Mouse (Mus musculus) right cerebral cortex, adult 2 months (tissue): Measurements from ENCODE around the gene Vcl.

Experiments used
- DNase-seq, 2 experiments: peaks; one replicate each; pipeline ENCODE4 v3.0.0; 2021 to 2022; ENCODE audit warnings: low spot score in 2 of 2

The Vcl gene

DNA sequence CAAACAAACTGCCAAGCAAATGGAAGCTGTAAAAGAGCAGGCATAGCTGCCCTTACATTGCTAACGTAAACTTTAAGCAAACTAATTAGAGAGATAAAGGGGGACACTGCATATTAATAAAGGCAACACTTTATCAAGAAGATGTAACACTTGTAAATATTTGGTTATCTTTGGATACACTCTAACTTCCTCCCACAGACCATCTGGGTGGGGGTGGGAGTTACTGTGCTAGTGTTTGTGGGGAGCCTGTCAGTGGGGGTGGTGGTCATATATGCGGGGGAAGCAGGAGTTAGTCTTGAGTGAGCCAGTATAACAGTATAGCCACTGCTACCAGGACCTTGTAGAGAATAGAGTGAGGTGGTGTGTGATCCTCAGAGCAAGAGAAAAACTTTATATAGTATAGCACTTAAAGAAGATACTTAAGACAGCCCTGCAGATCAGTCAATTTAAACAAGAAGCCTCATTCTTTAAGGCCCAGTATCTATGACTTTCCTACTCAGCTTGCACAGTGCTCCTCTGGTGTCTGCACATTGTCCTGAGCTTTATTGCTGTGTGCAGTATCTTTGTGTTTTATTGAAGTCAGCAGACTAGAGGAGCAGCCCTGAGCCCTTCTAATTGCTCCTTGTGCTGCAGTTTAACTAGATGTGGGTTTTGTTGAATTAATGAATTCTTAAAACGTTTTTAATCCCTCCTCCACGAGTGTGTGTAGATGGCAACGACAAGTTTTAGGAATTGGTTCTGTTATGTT lies 133.7 kb downstream of the Vcl start:
- DNase-seq = no peak

DNA sequence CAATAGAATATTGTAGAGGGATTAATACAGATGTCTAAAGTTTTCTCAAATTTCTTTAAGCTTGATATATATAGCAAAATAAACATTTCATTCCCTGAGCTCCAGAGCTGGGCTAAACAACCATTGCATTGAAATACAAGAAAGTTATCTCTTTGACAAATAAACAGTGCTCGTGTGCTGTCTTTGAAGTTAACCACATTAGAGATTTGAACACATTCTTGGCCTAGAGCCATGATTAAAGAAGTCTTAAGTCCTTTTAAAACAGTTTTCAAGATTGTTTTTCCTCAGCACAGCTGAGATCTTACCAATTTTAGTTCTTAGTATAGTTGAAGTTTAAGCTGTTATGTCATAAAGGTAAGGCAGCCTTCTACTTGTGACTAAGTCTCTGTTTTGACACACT lies 135.1 kb downstream of the Vcl start:
- DNase-seq = no peak

DNA sequence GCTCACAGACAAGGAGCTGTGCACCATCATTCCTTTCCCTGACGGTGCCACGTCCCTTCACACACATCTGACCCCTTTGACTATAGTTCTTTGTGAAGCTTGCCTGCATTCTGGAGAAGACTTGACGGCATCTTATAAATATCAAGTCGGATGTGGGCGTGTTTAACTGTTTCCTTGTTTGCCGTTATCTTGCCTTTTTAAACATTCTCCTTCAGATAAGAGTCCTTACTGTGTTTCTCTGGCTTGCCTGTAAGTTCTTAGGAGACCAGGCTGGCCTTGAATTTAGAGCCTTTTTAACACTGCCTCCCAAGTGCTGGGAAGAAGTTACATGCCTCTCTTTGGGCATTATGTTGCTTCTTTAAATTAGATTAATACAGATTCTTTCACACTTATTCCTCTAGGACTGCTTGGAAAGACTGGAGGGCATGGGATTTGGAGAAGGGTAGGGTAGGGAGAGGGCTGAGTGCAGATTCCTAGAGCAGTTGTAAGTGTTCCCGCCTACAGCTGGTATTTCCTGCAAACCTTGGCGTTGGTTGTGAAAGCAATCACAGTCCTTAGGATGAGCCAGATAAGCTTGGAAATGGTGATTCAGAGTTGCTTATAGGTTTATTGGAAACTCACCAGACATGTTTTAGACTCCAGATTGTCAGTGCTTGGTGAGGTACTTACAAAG lies 136.4 kb downstream of the Vcl start:
- no peak for DNase-seq

DNA sequence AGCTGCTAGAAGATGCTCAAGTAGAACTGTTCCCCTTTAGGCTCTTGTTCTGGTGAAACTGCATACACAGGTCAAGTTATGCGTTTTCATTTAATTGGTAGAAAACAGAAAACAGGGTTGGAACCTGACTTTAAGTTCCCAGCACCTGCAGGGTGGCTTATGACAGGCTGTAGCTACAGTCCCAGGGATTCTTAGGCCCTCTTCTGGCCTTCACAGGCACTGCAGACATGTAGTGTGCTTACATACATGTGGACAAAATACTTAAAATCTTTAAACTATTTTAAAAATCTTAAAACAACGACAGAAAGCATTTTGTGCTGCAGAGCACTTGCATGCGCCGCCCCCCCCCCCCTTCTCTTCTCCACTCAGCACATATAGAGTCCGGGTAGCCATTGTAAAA lies 140.4 kb downstream of the Vcl start:
- DNase-seq = no peak

DNA sequence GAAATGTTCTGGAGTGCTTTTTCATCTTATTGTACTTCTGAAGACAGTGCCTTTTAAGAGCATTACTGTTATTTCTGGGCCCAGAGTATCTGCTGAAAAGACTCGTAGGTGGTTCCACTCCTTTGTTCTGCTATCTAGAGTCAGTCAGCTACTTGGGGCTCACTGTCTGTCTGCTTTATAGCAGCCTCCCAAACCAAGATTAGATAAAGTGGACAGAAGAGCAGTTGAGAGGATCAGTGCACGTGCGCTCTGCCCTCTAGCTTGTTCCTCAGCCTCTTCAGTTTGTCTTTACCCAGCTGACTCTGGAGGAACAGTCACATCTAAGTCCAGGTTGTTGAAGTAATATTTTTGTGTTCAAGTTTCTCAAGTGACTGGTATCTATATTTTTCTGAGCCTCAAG lies 144.8 kb downstream of the Vcl start:
- no peak for DNase-seq

DNA sequence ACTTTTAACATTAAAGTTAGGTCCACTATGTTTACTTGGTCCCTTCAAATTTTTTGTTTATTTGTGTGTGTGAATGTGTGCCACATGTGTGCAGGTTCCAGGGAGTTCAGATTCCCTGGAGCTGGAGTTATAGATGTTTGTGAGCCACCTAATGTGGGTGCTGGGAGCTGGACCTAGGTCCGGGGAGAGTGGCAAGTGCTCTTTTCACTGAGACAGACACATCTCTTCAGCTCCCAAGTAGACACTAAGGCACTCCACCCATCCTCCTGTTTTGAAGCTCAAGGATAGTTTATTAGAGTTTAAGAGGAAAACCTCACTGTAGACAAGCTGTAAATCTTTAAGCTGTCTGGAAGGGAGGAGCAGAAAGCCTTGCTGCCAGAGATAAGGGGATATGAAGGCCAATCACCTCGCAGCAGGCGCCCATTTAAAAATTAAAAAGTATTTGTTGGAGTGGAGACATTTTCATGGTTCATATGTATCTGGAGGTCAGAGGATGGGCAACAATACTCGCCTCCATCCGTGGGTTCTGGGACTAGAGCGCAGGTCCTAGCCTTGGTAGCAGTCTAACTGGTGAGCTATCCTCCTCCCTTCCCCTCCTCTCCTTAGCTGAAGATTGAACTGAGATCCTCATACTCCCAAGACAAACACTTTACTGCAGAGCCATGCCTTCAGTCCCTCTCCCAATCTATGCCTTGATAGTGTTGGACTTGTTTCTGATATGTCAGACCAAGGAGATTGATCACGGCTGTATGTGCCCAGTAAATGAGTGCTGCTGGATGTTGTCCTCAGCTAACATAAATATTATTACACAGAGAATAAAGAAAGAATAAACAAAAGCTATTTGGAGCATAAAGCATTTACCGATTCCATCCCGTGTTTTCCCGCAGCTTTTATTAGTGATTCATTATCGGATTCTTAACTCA lies 145.5 kb downstream of the Vcl start:
- no peak for DNase-seq

DNA sequence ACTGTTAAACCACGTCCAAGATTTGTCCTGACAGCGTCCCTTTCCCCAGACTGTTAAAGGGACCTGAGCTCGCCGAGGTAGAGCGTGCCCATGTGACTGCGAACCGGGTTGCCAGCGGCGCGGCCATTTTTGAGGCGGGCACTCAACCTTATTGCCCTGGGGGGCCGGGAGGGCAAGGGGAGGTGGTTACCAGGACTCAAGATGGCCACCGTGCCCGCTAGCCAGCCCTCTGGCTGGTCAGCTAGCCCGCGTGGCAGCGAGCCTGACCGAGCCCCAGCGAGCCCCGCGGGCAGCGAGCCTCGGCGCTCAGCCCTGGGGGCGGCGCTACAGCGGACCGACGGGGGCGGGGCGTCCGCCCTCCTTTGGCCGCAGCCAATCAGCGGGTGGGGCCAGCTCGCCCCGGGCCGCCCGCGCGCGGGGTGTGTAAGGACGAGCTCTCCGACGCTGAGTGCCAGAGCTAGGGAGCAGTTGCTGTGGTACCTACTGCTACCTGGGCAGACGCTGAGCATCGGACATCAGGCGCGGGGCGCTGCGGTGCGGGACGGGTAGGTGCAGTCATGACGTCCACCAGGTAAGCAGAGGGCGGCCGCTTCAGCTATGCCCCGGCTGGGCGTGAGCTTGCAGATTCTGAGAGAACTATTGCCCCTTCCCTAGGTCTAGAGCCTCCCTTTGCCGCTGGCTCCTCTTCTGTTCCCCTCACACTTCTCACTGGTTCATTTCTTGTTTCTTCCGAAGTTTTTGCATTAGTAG lies 146.7 kb downstream of the Vcl start:
- DNase-seq = peak; percentile 74 to 86

DNA sequence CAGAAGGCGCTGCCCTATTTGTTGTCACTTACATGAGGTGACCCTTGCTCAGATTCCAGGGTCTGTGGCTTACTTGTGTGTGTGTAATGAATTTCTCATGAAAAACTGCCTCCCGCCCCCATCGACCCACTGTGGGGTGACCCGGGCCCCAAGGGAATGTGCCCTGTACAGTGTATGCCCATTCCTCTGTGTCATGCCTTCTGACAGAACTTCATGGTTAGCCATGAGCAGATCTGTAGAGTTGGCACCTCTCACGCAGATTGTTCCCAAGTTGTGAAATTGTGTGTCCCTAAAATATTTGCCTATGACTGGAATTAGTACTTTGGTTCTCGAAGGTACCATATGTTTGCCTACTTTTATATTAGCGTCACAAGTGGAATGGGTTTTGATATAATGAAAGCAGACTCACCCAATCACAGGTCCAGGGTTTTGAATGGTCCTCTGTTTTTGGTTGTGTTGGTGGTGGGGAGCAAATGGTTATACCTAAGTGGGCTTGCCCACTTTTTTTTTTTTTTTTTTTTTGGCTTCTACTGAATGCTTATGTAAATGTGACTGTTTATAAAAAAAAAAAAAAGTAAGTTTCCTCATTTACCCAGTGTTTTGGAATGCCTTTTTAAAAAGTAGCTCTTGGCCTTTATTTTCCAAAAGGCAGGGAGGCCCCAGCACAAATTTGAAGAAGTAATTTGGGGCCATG lies 147.4 kb downstream of the Vcl start:
- DNase-seq = no peak

DNA sequence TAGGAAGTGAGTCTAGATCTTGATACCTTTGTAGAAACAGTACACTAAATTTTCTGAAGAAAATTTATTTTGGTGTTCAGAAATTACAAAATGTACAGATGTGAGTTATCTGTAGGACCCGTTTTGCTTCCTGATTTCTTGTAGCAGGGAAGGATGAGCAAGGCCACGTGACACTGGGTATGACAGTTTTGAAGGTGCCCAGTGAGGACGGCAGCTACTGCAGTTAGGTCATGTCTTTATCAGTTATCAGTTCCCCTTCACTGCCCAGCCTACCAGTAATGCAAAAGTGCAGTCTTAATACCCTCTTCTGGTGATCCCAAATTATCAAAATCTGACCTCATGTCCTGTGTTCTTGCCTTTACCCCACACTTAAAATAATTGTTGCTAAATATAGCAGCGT lies 148.7 kb downstream of the Vcl start:
- no peak for DNase-seq

DNA sequence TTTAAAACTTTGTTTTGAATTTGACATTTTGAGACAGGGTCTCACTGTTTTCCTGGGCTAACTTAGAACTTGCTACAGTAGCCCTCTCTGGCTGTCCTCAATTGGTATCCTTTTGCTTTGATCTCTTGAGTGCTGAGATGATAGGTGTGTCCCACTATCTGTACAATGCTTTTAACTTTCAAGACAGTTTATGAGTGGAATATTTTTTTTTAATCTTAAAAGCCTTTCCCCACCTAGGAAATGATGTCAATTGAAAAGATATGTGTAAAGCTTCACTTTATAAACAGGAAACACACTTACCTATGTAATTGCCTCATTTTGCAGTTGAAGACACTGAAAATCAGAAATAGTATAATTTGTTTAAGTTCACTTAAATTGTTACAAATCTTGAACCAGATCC lies 149.3 kb downstream of the Vcl start:
- DNase-seq = no peak

DNA sequence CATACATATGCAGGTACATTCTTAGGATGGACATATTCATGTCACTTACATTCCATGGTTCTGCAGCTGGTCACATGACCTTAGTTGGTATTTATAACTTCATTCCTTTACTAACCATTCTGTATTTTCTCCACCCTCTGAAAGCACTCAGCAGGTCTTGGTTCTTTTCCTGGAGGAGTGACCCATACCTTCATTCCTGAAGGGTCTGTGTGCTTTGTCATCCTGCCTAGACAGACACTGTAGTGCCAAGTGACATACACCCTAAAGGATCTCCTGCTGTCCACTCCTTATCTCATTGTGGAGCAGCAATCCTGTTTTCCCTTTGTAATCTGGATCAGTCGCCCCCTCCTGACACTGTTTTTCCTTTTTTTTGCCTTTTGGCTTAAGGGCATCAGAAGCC lies 153.6 kb downstream of the Vcl start:
- no peak for DNase-seq
